Mouse (Mus musculus): ENCODE measurements around the gene Ints1. TPM values are rescaled to one million over a fixed set of nuclear protein-coding genes. Genes with fewer than 3 reads are reported as not detected.
A peak's percentile ranks its signal among the peaks of the same experiment; 100 is the strongest.

The Ints1 gene
- polyA plus RNA-seq, 1 experiment from 2014 or later, result 37.2 TPM

- Histone ChIP-seq H3K9me3 (ENCODE audit: control insufficient read depth, low read length) (no peaks in the 10 kb centered on the region), H3K27me3 (ENCODE audit: control insufficient read depth, insufficient read depth, low read length) (no peaks in the 10 kb centered on the region; the same call in 1 of the 2 replicates), H3K4me2 (replicated peaks) (no peak overlapping the region), H3K27ac (no peak overlapping the region), H3K4me3 (replicated peaks; ENCODE audit: low read length) (no peak overlapping the region), H3K4me1 (replicated peaks; ENCODE audit: control insufficient read depth, insufficient read depth, low read length) (peaks cover 42% of the 10 kb centered on the region), H3K36me3 (replicated peaks; ENCODE audit: control insufficient read depth, insufficient read depth) (peaks cover 18% of the 10 kb centered on the region), H3K9ac (no peak overlapping the region)
- WGBS, result 76% methylated on average over 9 of the region's 9 CpGs
- DNase-seq (ENCODE audit: low spot score), result no peak
- ATAC-seq (ENCODE audit: low FRiP score), result no peak
Observed at GRCm38 (mm10) chr5:139796001-139796620, 20.6 kb upstream of the Ints1 start.

GRCm38 (mm10) chr5:139794938-139795337, 19.5 kb upstream of the Ints1 start:
- H3K36me3 ChIP-seq (replicated peaks; ENCODE audit: control insufficient read depth, insufficient read depth), result peaks cover 6% of the 10 kb centered on the region
- WGBS, result 73% methylated on average over 10 of the region's 10 CpGs
- no peak overlapping the region for H3K9ac ChIP-seq
- H3K27me3 ChIP-seq (ENCODE audit: control insufficient read depth, insufficient read depth, low read length), result no peaks in the 10 kb centered on the region; the same call in 1 of the 2 replicates
- no peak overlapping the region for H3K4me3 ChIP-seq (replicated peaks; ENCODE audit: low read length)
- no peaks in the 10 kb centered on the region for H3K9me3 ChIP-seq (ENCODE audit: control insufficient read depth, low read length)
- DNase-seq (ENCODE audit: low spot score) (no peak), ATAC-seq (ENCODE audit: low FRiP score) (no peak)
- H3K4me1 ChIP-seq (replicated peaks; ENCODE audit: control insufficient read depth, insufficient read depth, low read length), result peaks cover 42% of the 10 kb centered on the region
- H3K27ac ChIP-seq, result no peak overlapping the region
- H3K4me2 ChIP-seq (replicated peaks), result no peak overlapping the region

GRCm38 (mm10) chr5:139794137-139794536, 18.7 kb upstream of the Ints1 start:
- Histone ChIP-seq H3K4me1 (replicated peaks; ENCODE audit: control insufficient read depth, insufficient read depth, low read length) (peaks cover 39% of the 10 kb centered on the region), H3K4me2 (replicated peaks) (no peak overlapping the region), H3K27ac (no peak overlapping the region), H3K27me3 (ENCODE audit: control insufficient read depth, insufficient read depth, low read length) (no peaks in the 10 kb centered on the region; the same call in 1 of the 2 replicates), H3K9ac (no peak overlapping the region), H3K9me3 (ENCODE audit: control insufficient read depth, low read length) (no peaks in the 10 kb centered on the region), H3K36me3 (replicated peaks; ENCODE audit: control insufficient read depth, insufficient read depth) (no peaks in the 10 kb centered on the region), H3K4me3 (replicated peaks; ENCODE audit: low read length) (no peak overlapping the region)
- ATAC-seq (ENCODE audit: low FRiP score) (no peak), DNase-seq (ENCODE audit: low spot score) (no peak)
- 91% methylated on average over 5 of the region's 5 CpGs for WGBS

GRCm38 (mm10) chr5:139793338-139794089, 18.0 kb upstream of the Ints1 start:
- Histone ChIP-seq H3K27me3 (ENCODE audit: control insufficient read depth, insufficient read depth, low read length) (no peaks in the 10 kb centered on the region; the same call in 1 of the 2 replicates), H3K36me3 (replicated peaks; ENCODE audit: control insufficient read depth, insufficient read depth) (no peaks in the 10 kb centered on the region), H3K4me1 (replicated peaks; ENCODE audit: control insufficient read depth, insufficient read depth, low read length) (peaks cover 33% of the 10 kb centered on the region), H3K9ac (no peak overlapping the region), H3K9me3 (ENCODE audit: control insufficient read depth, low read length) (no peaks in the 10 kb centered on the region), H3K4me3 (replicated peaks; ENCODE audit: low read length) (no peak overlapping the region), H3K27ac (no peak overlapping the region), H3K4me2 (replicated peaks) (peak overlapping the region; percentile 99; the same call in 1 of the 2 replicates)
- no peak for DNase-seq (ENCODE audit: low spot score)
- 81% methylated on average over 11 of the region's 11 CpGs for WGBS
- ATAC-seq (ENCODE audit: low FRiP score), result no peak

GRCm38 (mm10) chr5:139792966-139793337, 17.5 kb upstream of the Ints1 start:
- ATAC-seq (ENCODE audit: low FRiP score) (no peak), DNase-seq (ENCODE audit: low spot score) (no peak)
- peaks cover 27% of the 10 kb centered on the region for H3K4me1 ChIP-seq (replicated peaks; ENCODE audit: control insufficient read depth, insufficient read depth, low read length)
- no peak overlapping the region for H3K9ac ChIP-seq
- H3K27me3 ChIP-seq (ENCODE audit: control insufficient read depth, insufficient read depth, low read length), result no peaks in the 10 kb centered on the region; the same call in 1 of the 2 replicates
- H3K27ac ChIP-seq, result no peak overlapping the region
- H3K36me3 ChIP-seq (replicated peaks; ENCODE audit: control insufficient read depth, insufficient read depth), result no peaks in the 10 kb centered on the region
- 62% methylated on average over 3 of the region's 3 CpGs for WGBS
- H3K9me3 ChIP-seq (ENCODE audit: control insufficient read depth, low read length), result no peaks in the 10 kb centered on the region
- H3K4me2 ChIP-seq (replicated peaks), result peak overlapping the region; percentile 99
- no peak overlapping the region for H3K4me3 ChIP-seq (replicated peaks; ENCODE audit: low read length)

GRCm38 (mm10) chr5:139792159-139792775, 16.8 kb upstream of the Ints1 start:
- no peaks in the 10 kb centered on the region; the same call in 1 of the 2 replicates for H3K27me3 ChIP-seq (ENCODE audit: control insufficient read depth, insufficient read depth, low read length)
- H3K4me1 ChIP-seq (replicated peaks; ENCODE audit: control insufficient read depth, insufficient read depth, low read length), result peaks cover 21% of the 10 kb centered on the region
- no peaks in the 10 kb centered on the region for H3K36me3 ChIP-seq (replicated peaks; ENCODE audit: control insufficient read depth, insufficient read depth)
- no peak overlapping the region for H3K27ac ChIP-seq
- 24% methylated on average over 11 of the region's 11 CpGs for WGBS
- H3K9ac ChIP-seq, result peak overlapping the region; percentile 70
- no peaks in the 10 kb centered on the region for H3K9me3 ChIP-seq (ENCODE audit: control insufficient read depth, low read length)
- H3K4me3 ChIP-seq (replicated peaks; ENCODE audit: low read length), result peak overlapping the region; percentile 82
- ATAC-seq (ENCODE audit: low FRiP score) (no peak), DNase-seq (ENCODE audit: low spot score) (no peak)
- H3K4me2 ChIP-seq (replicated peaks), result peak overlapping the region; percentile 99

GRCm38 (mm10) chr5:139791227-139792158, 16.0 kb upstream of the Ints1 start, which contains the start of gene Mafk:
Gene Mafk, plus strand, starts transcription at chr5:139791513.
- Histone ChIP-seq H3K9me3 (ENCODE audit: control insufficient read depth, low read length) (no peaks in the 10 kb centered on the region), H3K27ac (peak within 1 kb of the TSS; percentile 45; the same call in 1 of the 2 replicates), H3K9ac (peak within 1 kb of the TSS; percentile 70), H3K36me3 (replicated peaks; ENCODE audit: control insufficient read depth, insufficient read depth) (no peaks in the 10 kb centered on the region), H3K4me2 (replicated peaks) (peak within 1 kb of the TSS; percentile 99), H3K4me3 (replicated peaks; ENCODE audit: low read length) (peak within 1 kb of the TSS; percentile 82), H3K4me1 (replicated peaks; ENCODE audit: control insufficient read depth, insufficient read depth, low read length) (peaks cover 13% of the 10 kb centered on the region), H3K27me3 (ENCODE audit: control insufficient read depth, insufficient read depth, low read length) (no peaks in the 10 kb centered on the region; the same call in 1 of the 2 replicates)
- WGBS, result under 1% methylated on average over 92 of the region's 92 CpGs
- ATAC-seq (ENCODE audit: low FRiP score) (peak; percentile 85), DNase-seq (ENCODE audit: low spot score) (peak; percentile 87)

GRCm38 (mm10) chr5:139789466-139789865, 14.0 kb upstream of the Ints1 start:
- DNase-seq (ENCODE audit: low spot score) (no peak), ATAC-seq (ENCODE audit: low FRiP score) (no peak)
- no peak overlapping the region for H3K27ac ChIP-seq
- H3K4me1 ChIP-seq (replicated peaks; ENCODE audit: control insufficient read depth, insufficient read depth, low read length), result peaks cover 12% of the 10 kb centered on the region
- WGBS, result 55% methylated on average over 4 of the region's 4 CpGs
- H3K36me3 ChIP-seq (replicated peaks; ENCODE audit: control insufficient read depth, insufficient read depth), result no peaks in the 10 kb centered on the region
- no peaks in the 10 kb centered on the region for H3K9me3 ChIP-seq (ENCODE audit: control insufficient read depth, low read length)
- no peaks in the 10 kb centered on the region; the same call in 1 of the 2 replicates for H3K27me3 ChIP-seq (ENCODE audit: control insufficient read depth, insufficient read depth, low read length)
- H3K4me3 ChIP-seq (replicated peaks; ENCODE audit: low read length), result no peak overlapping the region
- H3K4me2 ChIP-seq (replicated peaks), result no peak overlapping the region
- no peak overlapping the region for H3K9ac ChIP-seq
